Mouse (Mus musculus): ENCODE measurements around the gene Atp8a2. TPM values are rescaled to one million over a fixed set of nuclear protein-coding genes. Genes with fewer than 3 reads are reported as not detected.

Gene Atp8a2
- polyA plus RNA-seq, 1 experiment, result 0.36 TPM

- no peak overlapping the region for H3K27ac ChIP-seq (ENCODE audit: insufficient read depth, low read depth, low read length)
- 6% methylated on average over 21 of the region's 21 CpGs for WGBS
- TF ChIP-seq CTCF (conservative IDR thresholded peaks at IDR 0.05; ENCODE audit: insufficient read depth, insufficient read length, low read depth, low read length), result no peak
- no peak for TF ChIP-seq POLR2A (IDR thresholded peaks at IDR 0.05; ENCODE audit: low read depth, low read length)
- no peaks in the 10 kb centered on the region for H3K4me1 ChIP-seq (ENCODE audit: control insufficient read depth, insufficient read depth, low read length)
- H3K4me3 ChIP-seq (ENCODE audit: insufficient read depth, low read depth, low read length), result no peak overlapping the region
- no peak for DNase-seq
- no peaks in the 10 kb centered on the region for H3K36me3 ChIP-seq (ENCODE audit: control insufficient read depth, insufficient read depth, low read length)
- H3K27me3 ChIP-seq (replicated peaks; ENCODE audit: control insufficient read depth, insufficient read depth, low read length), result peaks cover 2% of the 10 kb centered on the region; the same call in 1 of the 2 replicates
Measured at GRCm38 (mm10) chr14:60086254-60086807, 110.6 kb downstream of the Atp8a2 start.

- Histone ChIP-seq H3K27ac (ENCODE audit: insufficient read depth, low read depth, low read length) (no peak overlapping the region), H3K27me3 (replicated peaks; ENCODE audit: control insufficient read depth, insufficient read depth, low read length) (peaks cover 2% of the 10 kb centered on the region; the same call in 1 of the 2 replicates), H3K4me1 (ENCODE audit: control insufficient read depth, insufficient read depth, low read length) (no peaks in the 10 kb centered on the region), H3K4me3 (ENCODE audit: insufficient read depth, low read depth, low read length) (no peak overlapping the region), H3K36me3 (ENCODE audit: control insufficient read depth, insufficient read depth, low read length) (no peaks in the 10 kb centered on the region)
- TF ChIP-seq CTCF (conservative IDR thresholded peaks at IDR 0.05; ENCODE audit: insufficient read depth, insufficient read length, low read depth, low read length) (no peak), POLR2A (IDR thresholded peaks at IDR 0.05; ENCODE audit: low read depth, low read length) (no peak)
- DNase-seq, result no peak
- WGBS, result 89% methylated on average over 8 of the region's 8 CpGs
Measured at GRCm38 (mm10) chr14:60082771-60083170, 114.2 kb downstream of the Atp8a2 start.

- 71% methylated on average over 4 of the region's 4 CpGs for WGBS
- no peaks in the 10 kb centered on the region for H3K36me3 ChIP-seq (ENCODE audit: control insufficient read depth, insufficient read depth, low read length)
Measured at GRCm38 (mm10) chr14:60072496-60072895, 124.5 kb downstream of the Atp8a2 start.

DNA sequence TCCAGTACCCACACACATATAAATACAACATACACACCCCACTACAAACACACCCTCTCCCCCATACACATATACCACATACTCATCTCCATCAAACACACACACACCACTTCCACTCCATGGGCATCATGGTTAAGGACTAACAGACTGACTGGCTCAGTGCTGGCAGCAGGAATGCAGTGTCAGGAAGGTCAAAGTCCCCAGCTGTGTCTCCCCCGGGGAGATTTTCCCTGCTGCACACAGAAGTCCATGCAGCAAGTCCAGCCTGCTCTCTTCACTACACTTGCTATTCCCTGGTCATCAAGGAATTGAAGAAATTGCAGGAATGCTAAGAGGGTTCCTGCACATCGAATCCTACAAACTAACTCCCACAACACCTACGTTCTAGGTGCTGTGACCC, 131.8 kb downstream of the Atp8a2 start:
- DNase-seq, result peak; percentile 69
- Histone ChIP-seq H3K27ac (ENCODE audit: insufficient read depth, low read depth, low read length) (no peak overlapping the region), H3K36me3 (ENCODE audit: control insufficient read depth, insufficient read depth, low read length) (no peaks in the 10 kb centered on the region), H3K4me3 (ENCODE audit: insufficient read depth, low read depth, low read length) (no peak overlapping the region), H3K4me1 (ENCODE audit: control insufficient read depth, insufficient read depth, low read length) (no peaks in the 10 kb centered on the region), H3K27me3 (replicated peaks; ENCODE audit: control insufficient read depth, insufficient read depth, low read length) (no peaks in the 10 kb centered on the region)
- 29% methylated on average over 3 of the region's 3 CpGs for WGBS
- TF ChIP-seq POLR2A (IDR thresholded peaks at IDR 0.05; ENCODE audit: low read depth, low read length) (no peak), CTCF (conservative IDR thresholded peaks at IDR 0.05; ENCODE audit: insufficient read depth, insufficient read length, low read depth, low read length) (no peak)

More at GRCm38 (mm10) chr14:60072496-60072895, 124.5 kb downstream of the Atp8a2 start:
- Histone ChIP-seq H3K27ac (ENCODE audit: insufficient read depth, low read depth, low read length) (no peak overlapping the region), H3K4me1 (ENCODE audit: control insufficient read depth, insufficient read depth, low read length) (no peaks in the 10 kb centered on the region), H3K27me3 (replicated peaks; ENCODE audit: control insufficient read depth, insufficient read depth, low read length) (no peaks in the 10 kb centered on the region; the same call in 1 of the 2 replicates), H3K4me3 (ENCODE audit: insufficient read depth, low read depth, low read length) (no peak overlapping the region)
- no peak for TF ChIP-seq POLR2A (IDR thresholded peaks at IDR 0.05; ENCODE audit: low read depth, low read length)
- no peak for TF ChIP-seq CTCF (conservative IDR thresholded peaks at IDR 0.05; ENCODE audit: insufficient read depth, insufficient read length, low read depth, low read length)
- DNase-seq, result no peak

- H3K27ac ChIP-seq (ENCODE audit: insufficient read depth, low read depth, low read length), result no peak overlapping the region
- no peaks in the 10 kb centered on the region for H3K36me3 ChIP-seq (ENCODE audit: control insufficient read depth, insufficient read depth, low read length)
- no peaks in the 10 kb centered on the region for H3K27me3 ChIP-seq (replicated peaks; ENCODE audit: control insufficient read depth, insufficient read depth, low read length)
- H3K4me1 ChIP-seq (ENCODE audit: control insufficient read depth, insufficient read depth, low read length), result no peaks in the 10 kb centered on the region
- TF ChIP-seq POLR2A (IDR thresholded peaks at IDR 0.05; ENCODE audit: low read depth, low read length) (no peak), CTCF (conservative IDR thresholded peaks at IDR 0.05; ENCODE audit: insufficient read depth, insufficient read length, low read depth, low read length) (no peak)
- H3K4me3 ChIP-seq (ENCODE audit: insufficient read depth, low read depth, low read length), result no peak overlapping the region
- 90% methylated on average over 3 of the region's 3 CpGs for WGBS
- DNase-seq, result no peak
Measured at GRCm38 (mm10) chr14:60061023-60061422, 136.0 kb downstream of the Atp8a2 start.

- no peaks in the 10 kb centered on the region for H3K4me1 ChIP-seq (ENCODE audit: control insufficient read depth, insufficient read depth, low read length)
- no peaks in the 10 kb centered on the region for H3K27me3 ChIP-seq (replicated peaks; ENCODE audit: control insufficient read depth, insufficient read depth, low read length)
- 64% methylated on average over 3 of the region's 3 CpGs for WGBS
- H3K27ac ChIP-seq (ENCODE audit: insufficient read depth, low read depth, low read length), result no peak overlapping the region
- TF ChIP-seq POLR2A (IDR thresholded peaks at IDR 0.05; ENCODE audit: low read depth, low read length), result no peak
- TF ChIP-seq CTCF (conservative IDR thresholded peaks at IDR 0.05; ENCODE audit: insufficient read depth, insufficient read length, low read depth, low read length), result no peak
- H3K36me3 ChIP-seq (ENCODE audit: control insufficient read depth, insufficient read depth, low read length), result no peaks in the 10 kb centered on the region
- no peak overlapping the region for H3K4me3 ChIP-seq (ENCODE audit: insufficient read depth, low read depth, low read length)
- no peak for DNase-seq
Measured at GRCm38 (mm10) chr14:60058867-60059266, 138.1 kb downstream of the Atp8a2 start.

- WGBS, result 89% methylated on average over 4 of the region's 4 CpGs
- Histone ChIP-seq H3K27ac (ENCODE audit: insufficient read depth, low read depth, low read length) (no peak overlapping the region), H3K27me3 (replicated peaks; ENCODE audit: control insufficient read depth, insufficient read depth, low read length) (no peaks in the 10 kb centered on the region), H3K4me3 (ENCODE audit: insufficient read depth, low read depth, low read length) (no peak overlapping the region), H3K36me3 (ENCODE audit: control insufficient read depth, insufficient read depth, low read length) (no peaks in the 10 kb centered on the region), H3K4me1 (ENCODE audit: control insufficient read depth, insufficient read depth, low read length) (no peaks in the 10 kb centered on the region)
- no peak for DNase-seq
- TF ChIP-seq POLR2A (IDR thresholded peaks at IDR 0.05; ENCODE audit: low read depth, low read length) (no peak), CTCF (conservative IDR thresholded peaks at IDR 0.05; ENCODE audit: insufficient read depth, insufficient read length, low read depth, low read length) (no peak)
Measured at GRCm38 (mm10) chr14:60055231-60055630, 141.7 kb downstream of the Atp8a2 start.

All from kidney, adult 2 months (tissue).